Mouse (Mus musculus): ENCODE measurements at regions not wholly inside any gene's neighbourhood (a gene's known extent, or its start where the extent isn't known, plus 50 kb on each side); places are given as distances from the start of the nearest gene placed in this dataset.
A peak's percentile ranks its signal among the peaks of the same experiment; 100 is the strongest.

DNA sequence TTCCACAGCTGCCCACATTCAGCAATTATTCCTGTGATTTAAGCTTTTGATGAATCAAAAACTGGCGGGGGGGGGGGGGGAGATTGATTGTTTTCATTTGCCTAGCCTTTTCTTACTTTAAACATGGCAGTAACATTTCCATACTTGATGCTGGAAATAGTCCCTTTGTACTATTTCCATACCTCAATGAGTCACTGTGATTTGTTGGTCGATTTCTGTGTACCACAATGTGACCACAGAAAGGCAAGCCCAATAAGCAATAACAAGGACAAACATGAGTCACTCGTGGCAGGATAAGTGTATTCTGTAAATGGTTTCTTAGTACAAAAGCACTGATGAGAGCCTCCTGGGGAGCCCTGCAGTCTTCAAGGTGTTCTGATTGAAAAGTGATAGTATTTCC lies 121.8 kb upstream of the Pirt start:
- H3K4me2 ChIP-seq: no peak overlapping the region
- no peak for ATAC-seq (ENCODE audit: low FRiP score, low read depth)
- no peak overlapping the region for H3K9ac ChIP-seq
- no peak overlapping the region for H3K4me3 ChIP-seq
- no peaks in the 10 kb centered on the region for H3K4me1 ChIP-seq (replicated peaks)
- WGBS: 66% methylated on average over 3 of the region's 3 CpGs
- H3K36me3 ChIP-seq: no peaks in the 10 kb centered on the region
- H3K27me3 ChIP-seq: no peaks in the 10 kb centered on the region
- no peaks in the 10 kb centered on the region; the same call in 1 of the 2 replicates for H3K9me3 ChIP-seq
- no peak overlapping the region for H3K27ac ChIP-seq (replicated peaks)

DNA sequence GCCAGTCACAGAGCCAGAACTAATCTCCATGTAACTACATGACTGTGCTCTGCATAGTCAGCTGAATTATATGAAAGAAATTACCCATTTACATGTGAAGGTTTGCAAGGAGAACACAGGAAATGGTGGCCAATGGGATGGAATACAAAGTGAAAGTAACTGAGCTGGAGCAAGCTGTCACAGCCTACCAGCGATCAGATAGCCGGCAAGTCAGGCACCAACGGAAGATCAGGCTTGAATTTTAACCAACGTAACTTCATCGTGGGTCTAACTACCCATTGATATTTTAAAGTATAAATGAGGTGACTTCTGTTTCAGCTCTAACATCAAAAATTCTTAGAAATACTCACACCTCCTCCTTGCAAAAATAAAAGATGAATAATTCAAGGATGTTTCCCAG lies 104.9 kb upstream of the Pirt start:
- Histone ChIP-seq H3K36me3 (no peaks in the 10 kb centered on the region), H3K27ac (replicated peaks) (no peak overlapping the region), H3K9ac (no peak overlapping the region), H3K9me3 (no peaks in the 10 kb centered on the region), H3K4me1 (replicated peaks) (no peaks in the 10 kb centered on the region), H3K4me2 (no peak overlapping the region), H3K27me3 (no peaks in the 10 kb centered on the region), H3K4me3 (no peak overlapping the region)
- ATAC-seq (ENCODE audit: low FRiP score, low read depth): no peak
- WGBS: 87% methylated on average over 5 of the region's 5 CpGs

DNA sequence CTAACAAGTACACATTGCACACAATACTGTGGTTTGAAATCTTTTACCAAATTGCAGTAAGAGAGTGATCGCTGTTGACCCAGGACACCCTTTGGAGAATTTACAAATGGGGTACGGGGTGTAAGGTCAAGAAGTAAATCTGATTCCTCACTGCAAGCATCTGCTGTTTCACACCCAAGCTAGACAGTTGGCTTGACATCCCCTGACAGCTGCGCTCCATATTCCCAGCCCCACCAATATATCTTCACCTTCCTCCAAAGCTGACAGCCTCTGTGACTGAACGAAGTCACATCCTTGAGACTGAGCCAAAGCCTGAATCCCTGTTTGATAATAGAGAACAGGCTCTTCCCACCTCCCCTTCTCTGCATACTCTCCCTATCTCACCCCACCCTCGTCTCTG lies 98.5 kb upstream of the Pirt start:
- peaks cover 8% of the 10 kb centered on the region; the same call in 1 of the 2 replicates for H3K4me1 ChIP-seq (replicated peaks)

DNA sequence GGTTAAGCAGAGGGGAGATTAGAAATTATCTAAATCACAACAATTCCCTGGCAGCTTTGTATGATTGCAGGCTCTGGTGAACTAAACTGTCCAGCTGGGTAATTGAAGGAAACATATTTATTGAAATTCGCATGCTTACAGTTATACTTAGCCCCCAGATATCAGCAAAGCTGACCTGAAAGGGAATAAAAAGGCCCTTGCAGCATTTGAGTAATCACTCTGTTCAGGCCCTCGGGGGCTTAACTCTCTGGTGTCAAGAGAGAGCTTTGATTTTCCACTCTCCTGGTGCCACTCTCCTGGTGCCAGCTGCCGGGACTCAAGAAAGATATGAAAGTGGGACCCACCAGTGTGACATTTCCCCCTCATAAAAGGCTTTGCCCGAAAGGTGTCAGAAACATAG lies 98.0 kb upstream of the Pirt start:
- H3K27me3 ChIP-seq: no peaks in the 10 kb centered on the region
- H3K4me2 ChIP-seq: no peak overlapping the region
- H3K9me3 ChIP-seq: no peaks in the 10 kb centered on the region
- H3K4me1 ChIP-seq (replicated peaks): peaks cover 8% of the 10 kb centered on the region; the same call in 1 of the 2 replicates
- H3K4me3 ChIP-seq: no peak overlapping the region
- no peak overlapping the region for H3K9ac ChIP-seq
- WGBS: 70% methylated on average over 4 of the region's 4 CpGs
- H3K27ac ChIP-seq (replicated peaks): no peak overlapping the region
- no peak for ATAC-seq (ENCODE audit: low FRiP score, low read depth)
- no peaks in the 10 kb centered on the region for H3K36me3 ChIP-seq

More for the DNA sequence above, 98.5 kb upstream of the Pirt start:
- H3K9me3 ChIP-seq: no peaks in the 10 kb centered on the region
- no peak overlapping the region for H3K4me3 ChIP-seq
- no peaks in the 10 kb centered on the region for H3K36me3 ChIP-seq
- no peaks in the 10 kb centered on the region for H3K27me3 ChIP-seq
- 70% methylated on average over 5 of the region's 5 CpGs for WGBS
- H3K27ac ChIP-seq (replicated peaks): no peak overlapping the region
- no peak overlapping the region for H3K9ac ChIP-seq
- no peak overlapping the region for H3K4me2 ChIP-seq
- no peak for ATAC-seq (ENCODE audit: low FRiP score, low read depth)

DNA sequence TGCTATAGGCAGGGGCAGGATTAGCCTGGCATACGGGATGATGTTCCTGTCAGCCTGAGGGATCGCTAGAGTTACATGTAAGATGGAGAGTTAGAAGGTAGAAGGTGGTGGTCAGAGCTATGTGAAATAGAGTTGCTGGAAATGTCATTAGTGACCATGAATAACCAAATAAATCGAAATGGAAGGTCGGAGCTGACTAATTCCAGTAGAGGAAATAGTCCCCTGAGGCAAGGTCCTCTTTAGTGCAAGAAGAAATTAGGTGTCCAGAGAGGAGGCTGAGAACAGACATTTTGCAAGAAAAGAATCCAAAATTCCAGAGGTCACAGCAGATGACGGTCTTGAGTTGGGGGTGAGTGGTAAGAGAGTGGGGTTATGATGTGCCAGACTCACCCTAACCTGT lies 75.9 kb upstream of the Pirt start:
- Histone ChIP-seq H3K9me3 (no peaks in the 10 kb centered on the region), H3K4me2 (no peak overlapping the region), H3K4me3 (no peak overlapping the region), H3K4me1 (replicated peaks) (no peaks in the 10 kb centered on the region), H3K27me3 (no peaks in the 10 kb centered on the region), H3K27ac (replicated peaks) (no peak overlapping the region), H3K9ac (no peak overlapping the region), H3K36me3 (no peaks in the 10 kb centered on the region)
- ATAC-seq (ENCODE audit: low FRiP score, low read depth): no peak
- 90% methylated on average over 5 of the region's 5 CpGs for WGBS

DNA sequence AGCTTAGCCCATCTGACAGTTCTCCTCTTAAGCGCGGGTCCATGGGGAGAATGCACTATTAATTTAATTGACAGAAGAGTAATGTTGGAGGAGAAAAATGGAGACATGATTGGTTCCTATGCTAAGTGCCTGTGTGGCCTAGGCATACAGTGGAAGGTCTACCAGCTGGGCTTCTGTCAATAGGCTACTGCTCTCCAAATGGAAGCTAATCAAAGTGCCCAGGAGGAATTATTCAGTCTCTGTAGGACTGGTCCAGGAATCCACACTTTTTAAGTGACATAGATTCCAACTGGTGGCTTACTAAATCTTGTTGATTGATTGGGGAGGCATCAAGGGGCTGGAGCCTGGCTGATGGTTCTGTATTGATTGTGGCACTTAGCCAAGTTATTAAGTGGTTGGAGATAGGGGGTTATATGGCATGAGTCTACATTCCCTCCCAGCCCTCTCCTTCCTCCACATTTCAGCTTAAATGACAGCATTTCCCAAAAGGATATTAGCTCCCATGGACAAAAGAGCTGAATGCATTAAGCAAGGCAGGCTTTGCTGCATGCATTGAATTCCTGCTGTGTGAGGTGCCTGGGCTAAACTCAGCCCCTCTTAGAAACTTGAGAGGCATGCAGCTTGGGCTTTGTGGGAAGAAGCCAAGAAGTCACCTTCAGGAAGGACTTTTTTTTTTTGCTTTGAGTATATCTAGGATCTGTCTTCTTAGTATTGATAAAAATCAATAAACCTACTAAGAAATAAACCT lies 75.0 kb upstream of the Pirt start:
- 67% methylated on average over 2 of the region's 2 CpGs for WGBS

DNA sequence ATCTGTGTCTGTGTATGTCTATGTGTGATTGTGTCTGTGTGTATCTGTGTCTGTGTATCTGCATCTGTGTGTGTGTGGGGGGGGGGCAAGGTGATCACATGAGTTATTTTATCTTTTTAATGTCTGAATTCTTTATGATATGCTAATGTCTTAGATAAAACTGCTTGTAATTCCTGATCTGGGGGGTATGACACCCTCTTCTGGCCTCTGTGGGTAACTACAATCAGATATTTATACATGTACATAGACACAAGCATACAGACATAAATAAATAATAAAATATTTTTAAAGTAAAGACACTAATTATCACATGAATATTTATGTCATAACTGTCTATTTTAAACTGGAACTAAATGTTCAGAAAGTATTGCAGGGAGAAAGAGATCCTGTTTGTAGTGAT lies 66.5 kb upstream of the Pirt start:
- Histone ChIP-seq H3K36me3 (no peaks in the 10 kb centered on the region), H3K27ac (replicated peaks) (no peak overlapping the region), H3K4me2 (no peak overlapping the region), H3K4me1 (replicated peaks) (peaks cover 6% of the 10 kb centered on the region), H3K9me3 (no peaks in the 10 kb centered on the region), H3K4me3 (no peak overlapping the region), H3K27me3 (no peaks in the 10 kb centered on the region), H3K9ac (no peak overlapping the region)
- ATAC-seq (ENCODE audit: low FRiP score, low read depth): no peak

More for the DNA sequence above, 75.0 kb upstream of the Pirt start:
- no peak overlapping the region for H3K27ac ChIP-seq (replicated peaks)
- ATAC-seq (ENCODE audit: low FRiP score, low read depth): no peak
- no peaks in the 10 kb centered on the region for H3K4me1 ChIP-seq (replicated peaks)
- H3K27me3 ChIP-seq: no peaks in the 10 kb centered on the region
- no peaks in the 10 kb centered on the region for H3K36me3 ChIP-seq
- H3K4me3 ChIP-seq: no peak overlapping the region
- H3K9ac ChIP-seq: no peak overlapping the region
- H3K4me2 ChIP-seq: no peak overlapping the region
- no peaks in the 10 kb centered on the region for H3K9me3 ChIP-seq

DNA sequence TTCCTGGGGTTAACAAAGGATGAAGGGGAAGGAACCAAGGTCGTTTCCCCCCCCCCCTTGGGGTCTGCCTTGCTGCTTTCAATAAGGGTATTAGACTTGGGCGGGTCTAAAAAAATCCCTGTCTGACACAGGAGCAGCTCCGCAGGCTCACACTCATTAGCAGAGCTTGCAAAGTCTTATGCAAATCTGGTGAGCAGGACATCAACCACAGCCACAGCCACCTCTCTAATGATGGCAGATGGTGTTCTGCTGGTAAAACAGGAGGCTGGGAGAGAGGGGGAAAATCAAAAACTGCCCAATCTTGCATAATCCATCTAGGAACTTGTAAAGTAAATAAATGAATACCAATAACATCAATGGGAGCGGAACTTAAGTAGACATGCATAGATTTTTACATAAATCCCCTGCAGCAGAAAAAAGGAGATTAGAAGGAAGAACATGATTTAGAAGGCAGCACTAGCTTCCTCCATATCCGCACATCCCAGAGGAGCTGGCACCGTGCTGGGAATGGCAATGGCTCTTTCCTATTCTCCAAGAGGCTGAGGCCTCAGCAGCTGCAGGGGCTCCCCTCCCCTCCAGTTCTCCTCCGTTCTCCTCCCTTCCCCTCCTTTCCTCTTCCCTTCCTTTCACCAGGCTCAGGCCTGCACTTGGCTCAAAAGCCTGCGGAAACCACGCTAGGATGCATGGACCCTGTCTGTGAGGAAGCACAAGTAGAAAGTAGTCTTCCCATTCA lies 65.6 kb upstream of the Pirt start:
- WGBS: 19% methylated on average over 9 of the region's 9 CpGs
- H3K9me3 ChIP-seq: no peaks in the 10 kb centered on the region
- peak overlapping the region; percentile 26; the same call in 1 of the 2 replicates for H3K27ac ChIP-seq (replicated peaks)
- peaks cover 6% of the 10 kb centered on the region for H3K4me1 ChIP-seq (replicated peaks)
- H3K4me3 ChIP-seq: no peak overlapping the region
- H3K36me3 ChIP-seq: no peaks in the 10 kb centered on the region
- ATAC-seq (ENCODE audit: low FRiP score, low read depth): no peak
- no peaks in the 10 kb centered on the region for H3K27me3 ChIP-seq
- H3K9ac ChIP-seq: no peak overlapping the region
- H3K4me2 ChIP-seq: no peak overlapping the region

Measured in hindbrain, embryonic 15.5 days (tissue).